Mouse (Mus musculus) embryonic facial prominence, embryonic 11.5 days (tissue): ENCODE results near the gene Asic2. TPM values are rescaled to one million over a fixed set of nuclear protein-coding genes. Genes with fewer than 3 reads are reported as not detected.

Experiments
- ATAC-seq: fragments of 200-750 bp; cut with Nextera tagmentation; replicated peaks from 2 replicates; pipeline ENCODE4 v1.8.0; 2017; ENCODE audit warnings: low read depth; ENCODE audit not compliant: insufficient number of reproducible peaks, low FRiP score, low TSS enrichment
- DNase-seq: peaks from one replicate; pipeline ENCODE4 v3.0.0-alpha.2; 2015; ENCODE audit warnings: low spot score
- H3K27ac ChIP-seq: fragments of 300-500 bp; sonication (generic); replicated peaks from 2 replicates; pipeline ENCODE4 v1.5.1; 2014; ENCODE audit warnings: mild to moderate bottlenecking, low read depth, low read length, control low read depth
- H3K27me3 ChIP-seq: fragments of 300-500 bp; sonication (generic); 2 replicates; pipeline ENCODE4 v1.6.1; 2014; ENCODE audit warnings: mild to moderate bottlenecking, low read length, moderate library complexity, mixed read lengths; ENCODE audit not compliant: control insufficient read depth, insufficient read depth
- H3K36me3 ChIP-seq: fragments of 300-500 bp; sonication (generic); replicated peaks from 2 replicates; pipeline ENCODE4 v1.6.1; 2014; ENCODE audit warnings: low read depth, mild to moderate bottlenecking, low read length, moderate library complexity, mixed read lengths; ENCODE audit not compliant: control insufficient read depth, insufficient read depth
- H3K4me1 ChIP-seq: fragments of 300-500 bp; sonication (generic); 2 replicates; pipeline ENCODE4 v1.6.1; 2014; ENCODE audit warnings: low read length, mixed read lengths; ENCODE audit not compliant: control insufficient read depth, insufficient read depth
- H3K4me2 ChIP-seq: fragments of 300-500 bp; sonication (generic); 2 replicates; pipeline ENCODE4 v1.6.1; 2014; ENCODE audit warnings: low read depth, mild to moderate bottlenecking, control low read depth, low read length, moderate library complexity
- H3K4me3 ChIP-seq: fragments of 300-500 bp; sonication (generic); 2 replicates; pipeline ENCODE4 v1.5.1; 2014; ENCODE audit warnings: low read depth, low read length, control low read depth
- H3K9ac ChIP-seq: fragments of 300-500 bp; sonication (generic); replicated peaks from 2 replicates; pipeline ENCODE4 v1.6.1; 2014; ENCODE audit warnings: mild to moderate bottlenecking, control low read depth, low read length
- H3K9me3 ChIP-seq: fragments of 300-500 bp; sonication (generic); replicated peaks from 2 replicates; pipeline ENCODE4 v1.6.1; 2016; ENCODE audit warnings: mild to moderate bottlenecking, low read length, inconsistent platforms, mixed read lengths; ENCODE audit not compliant: control insufficient read depth
- WGBS: fragments of 180-500 bp; shearing (Covaris S2); extraction: QIAGEN DNeasy Blood & Tissue Kit; methylation state at CpG from one replicate; pipeline ENCODE4 v1.1.7; 2014; 5-methylcytosine and 5-hydroxymethylcytosine counted together
- polyA plus RNA-seq: library from polyadenylated mRNA; unstranded; fragments of >200 nt; fragmentation: Nextera tagmentation; extraction: Ambion mirVana; gene quantifications from 2 replicates; pipeline ENCODE4 v1.2.1, GENCODE M21; 2014

Gene Asic2
- polyA plus RNA-seq, 1 experiment from 2014 or later, result 0.46 TPM

DNA sequence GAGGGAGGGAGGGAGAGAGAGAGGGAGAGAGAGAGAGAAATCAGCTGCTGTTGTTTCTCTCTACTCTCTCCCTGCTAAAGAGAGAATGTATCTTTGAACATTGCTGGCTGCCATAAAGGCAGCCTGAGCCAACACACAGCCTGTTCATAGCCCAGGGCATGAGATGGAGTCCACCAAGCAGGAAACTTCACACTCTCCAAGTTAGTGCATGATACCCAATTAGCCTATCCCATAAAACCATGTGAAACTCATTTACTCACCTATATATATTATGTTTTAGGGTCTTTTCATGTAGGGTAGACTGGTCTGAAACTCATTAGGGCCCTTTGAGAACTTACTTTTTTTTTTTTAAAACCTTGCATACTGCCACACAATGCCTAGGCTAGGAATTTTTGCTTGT, 582.7 kb downstream of the Asic2 start:
- Histone ChIP-seq H3K4me1 (no peaks in the 10 kb centered on the region), H3K9me3 (no peaks in the 10 kb centered on the region), H3K27me3 (no peaks in the 10 kb centered on the region), H3K27ac (no peak overlapping the region), H3K4me3 (no peak overlapping the region), H3K4me2 (no peak overlapping the region), H3K9ac (no peak overlapping the region), H3K36me3 (no peaks in the 10 kb centered on the region)
- DNase-seq (no peak), ATAC-seq (no peak)

DNA sequence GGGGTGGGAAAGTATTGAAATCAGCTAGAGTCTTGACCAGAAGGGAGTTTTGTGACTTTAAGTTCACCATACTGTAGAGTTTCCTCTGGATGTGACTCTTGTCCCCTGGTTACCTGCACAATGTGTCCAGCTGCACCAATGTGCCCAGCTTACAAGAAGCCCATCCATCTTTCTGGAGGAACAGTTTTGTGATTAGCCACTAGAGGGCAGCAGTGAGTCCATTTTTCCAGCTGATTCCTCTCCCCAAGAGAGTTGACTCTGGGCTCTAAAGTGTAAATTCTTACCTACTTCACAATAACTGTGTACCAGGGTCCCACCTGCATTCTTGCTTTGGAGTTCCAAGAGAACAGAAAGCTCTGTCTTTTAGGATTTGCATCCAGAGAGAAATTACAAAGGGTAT, 593.4 kb downstream of the Asic2 start:
- no peak overlapping the region for H3K27ac ChIP-seq
- no peaks in the 10 kb centered on the region for H3K27me3 ChIP-seq
- no peak overlapping the region for H3K9ac ChIP-seq
- DNase-seq (peak; percentile 79), ATAC-seq (no peak)
- no peak overlapping the region for H3K4me2 ChIP-seq
- no peaks in the 10 kb centered on the region for H3K9me3 ChIP-seq
- no peaks in the 10 kb centered on the region for H3K36me3 ChIP-seq
- no peaks in the 10 kb centered on the region; the same call in 1 of the 2 replicates for H3K4me1 ChIP-seq
- H3K4me3 ChIP-seq, result no peak overlapping the region

DNA sequence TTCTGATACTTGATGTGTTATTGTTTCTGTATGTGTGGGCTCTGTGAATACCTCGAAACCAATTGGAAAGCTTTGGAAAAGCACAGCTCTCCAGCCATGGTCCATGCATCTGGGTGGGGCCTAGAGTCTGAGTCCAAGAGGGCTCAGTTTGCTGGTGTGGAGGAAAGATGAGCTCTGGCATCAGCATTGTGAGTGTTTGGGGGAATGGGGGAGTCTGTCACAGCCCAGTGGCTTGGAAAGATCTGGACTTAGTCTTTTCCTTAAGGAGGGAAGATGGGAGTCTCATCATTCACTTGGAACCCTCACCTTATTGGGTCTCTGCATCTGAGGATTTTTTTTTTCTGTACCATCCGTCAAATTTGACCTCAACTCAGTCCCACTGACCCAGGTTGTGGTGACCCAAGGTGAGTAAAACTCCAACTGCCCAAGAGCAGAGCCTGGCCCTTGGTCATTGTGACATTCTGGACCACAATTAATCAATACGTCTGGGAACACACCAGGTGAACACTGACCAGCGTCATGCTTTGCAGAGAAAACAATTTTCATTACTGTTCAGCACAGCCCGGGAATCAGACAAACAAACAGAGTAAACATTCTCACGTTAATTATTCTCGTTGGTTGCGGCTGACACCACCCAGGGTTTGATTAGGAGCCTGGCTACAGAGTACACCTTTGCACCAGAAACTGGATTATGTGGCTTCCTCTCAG, 594.1 kb downstream of the Asic2 start:
- no peaks in the 10 kb centered on the region for H3K9me3 ChIP-seq
- no peak overlapping the region for H3K4me2 ChIP-seq
- H3K9ac ChIP-seq, result no peak overlapping the region
- H3K27me3 ChIP-seq, result no peaks in the 10 kb centered on the region
- no peak overlapping the region for H3K27ac ChIP-seq
- DNase-seq (no peak), ATAC-seq (no peak)
- 82% methylated on average over 8 of the region's 8 CpGs for WGBS
- H3K36me3 ChIP-seq, result no peaks in the 10 kb centered on the region
- H3K4me1 ChIP-seq, result no peaks in the 10 kb centered on the region; the same call in 1 of the 2 replicates
- no peak overlapping the region for H3K4me3 ChIP-seq

DNA sequence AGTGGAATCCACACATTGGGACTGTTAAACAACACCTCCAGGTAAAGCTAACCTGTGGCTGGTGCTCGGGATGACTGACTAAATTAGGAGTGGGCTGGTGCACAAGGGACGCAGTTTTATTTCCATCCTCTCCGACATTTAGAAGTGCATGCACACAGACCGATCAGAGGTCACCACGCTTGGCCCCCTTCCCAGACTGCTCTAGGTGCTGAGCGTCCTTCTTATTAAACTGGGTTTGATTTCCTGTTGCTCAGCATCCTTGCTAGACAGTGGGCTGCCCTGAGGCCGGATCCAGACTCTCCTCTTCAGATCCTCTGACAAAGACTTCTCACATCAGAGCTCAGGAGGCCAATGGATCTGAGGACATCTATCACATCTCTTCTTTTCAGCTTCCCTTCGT, 596.7 kb downstream of the Asic2 start:
- H3K27ac ChIP-seq, result no peak overlapping the region
- no peak overlapping the region for H3K9ac ChIP-seq
- H3K4me1 ChIP-seq, result no peaks in the 10 kb centered on the region; the same call in 1 of the 2 replicates
- no peaks in the 10 kb centered on the region for H3K36me3 ChIP-seq
- H3K4me3 ChIP-seq, result no peak overlapping the region
- DNase-seq (no peak), ATAC-seq (no peak)
- no peaks in the 10 kb centered on the region for H3K27me3 ChIP-seq
- WGBS, result 35% methylated on average over 8 of the region's 8 CpGs
- H3K4me2 ChIP-seq, result no peak overlapping the region
- no peaks in the 10 kb centered on the region for H3K9me3 ChIP-seq

DNA sequence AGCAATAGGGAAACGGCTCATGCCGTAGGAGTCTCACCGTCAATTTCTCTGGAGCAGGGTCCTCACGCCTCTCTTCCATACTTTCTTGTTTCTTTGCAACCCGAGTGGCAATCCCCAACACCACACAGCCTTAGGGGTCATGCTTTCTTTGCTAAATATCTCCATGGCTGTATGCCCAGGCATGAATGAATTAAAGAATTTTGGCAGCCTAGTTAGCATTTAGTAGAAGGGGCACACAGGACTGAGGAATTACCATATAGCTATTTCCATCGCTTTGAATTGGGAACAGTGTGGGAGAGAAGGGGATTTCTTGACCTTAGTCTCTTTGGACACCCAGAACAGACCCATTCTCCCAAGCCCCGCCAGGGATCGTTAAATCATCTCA, 597.8 kb downstream of the Asic2 start:
- DNase-seq, result no peak
- no peak overlapping the region for H3K27ac ChIP-seq

DNA sequence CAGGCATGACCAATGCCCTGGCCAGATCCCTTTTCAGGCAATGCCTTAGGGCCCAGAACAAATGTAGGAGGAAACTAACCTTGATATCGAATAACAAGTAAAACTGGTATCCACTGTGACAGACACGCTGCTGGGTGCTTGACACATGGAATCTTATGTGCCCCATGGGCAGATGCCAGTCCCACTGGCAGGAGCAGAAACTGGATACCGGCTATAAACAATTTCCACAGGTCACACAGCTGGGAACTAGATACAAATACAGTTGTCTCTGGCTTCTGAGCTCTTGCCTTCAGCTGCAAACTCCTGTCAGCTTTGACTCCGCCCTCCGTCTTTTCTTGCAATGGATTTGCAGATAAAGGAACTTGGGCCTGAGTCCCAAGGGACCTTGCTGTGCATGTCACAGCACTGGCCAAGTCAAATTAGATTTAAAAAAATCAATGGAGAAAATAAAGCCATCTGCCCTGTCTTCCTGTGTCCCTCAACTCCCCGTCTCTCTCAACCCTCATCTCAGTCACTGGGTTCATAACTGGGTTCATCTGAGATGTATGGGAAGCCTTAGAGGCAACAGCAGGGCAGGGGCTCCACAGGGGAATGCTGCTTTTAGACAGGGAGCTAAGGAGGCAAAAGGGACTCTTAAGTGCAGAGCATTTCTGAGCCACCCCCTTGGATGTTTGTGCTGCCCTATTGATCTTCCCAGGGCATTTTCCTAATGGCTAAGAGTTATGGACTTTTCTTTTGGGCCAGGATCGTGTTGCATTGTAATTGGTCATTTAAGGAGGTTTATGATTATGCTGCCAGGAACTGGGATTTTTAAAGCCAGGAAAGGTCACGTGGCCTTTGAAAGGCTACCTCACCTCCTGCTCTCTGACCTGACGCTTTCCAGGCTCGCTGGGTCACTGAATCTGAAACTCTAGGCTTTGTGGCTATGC, 598.5 kb downstream of the Asic2 start:
- Histone ChIP-seq H3K4me1 (no peaks in the 10 kb centered on the region; the same call in 1 of the 2 replicates), H3K9ac (no peak overlapping the region), H3K27me3 (no peaks in the 10 kb centered on the region), H3K4me3 (no peak overlapping the region), H3K36me3 (no peaks in the 10 kb centered on the region), H3K27ac (no peak overlapping the region), H3K9me3 (no peaks in the 10 kb centered on the region), H3K4me2 (no peak overlapping the region)
- ATAC-seq, result no peak; the same call in 1 of the 2 replicates
- 24% methylated on average over 10 of the region's 10 CpGs for WGBS
- DNase-seq, result peak; percentile 30

More for the DNA sequence above, 597.8 kb downstream of the Asic2 start:
- H3K36me3 ChIP-seq, result no peaks in the 10 kb centered on the region
- H3K4me2 ChIP-seq, result no peak overlapping the region
- H3K27me3 ChIP-seq, result no peaks in the 10 kb centered on the region
- H3K9ac ChIP-seq, result no peak overlapping the region
- no peak overlapping the region for H3K4me3 ChIP-seq
- WGBS, result 38% methylated on average over 8 of the region's 8 CpGs
- no peak for ATAC-seq
- no peaks in the 10 kb centered on the region for H3K9me3 ChIP-seq
- H3K4me1 ChIP-seq, result no peaks in the 10 kb centered on the region; the same call in 1 of the 2 replicates

DNA sequence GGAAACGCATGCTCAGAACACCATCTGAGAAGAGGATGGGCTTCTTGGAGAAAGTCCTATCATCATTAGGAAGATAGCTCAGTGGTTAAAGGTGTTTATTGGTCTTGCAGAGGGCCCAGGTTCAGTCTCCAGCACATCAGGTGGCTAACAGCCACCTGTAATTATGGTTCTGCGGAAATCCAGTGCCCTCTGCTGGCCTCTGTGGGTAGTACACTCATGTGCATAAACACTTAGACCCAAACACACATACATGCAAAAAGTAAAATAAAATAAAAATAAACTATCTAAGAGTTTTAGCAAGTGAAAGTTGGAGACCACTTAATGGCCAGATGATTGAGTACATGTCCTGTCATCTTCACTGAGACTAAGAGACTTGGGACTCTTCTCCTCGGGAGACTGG, 603.8 kb downstream of the Asic2 start:
- DNase-seq (no peak), ATAC-seq (no peak)
- H3K27ac ChIP-seq, result no peak overlapping the region
- H3K9ac ChIP-seq, result no peak overlapping the region
- H3K4me2 ChIP-seq, result no peak overlapping the region
- H3K4me1 ChIP-seq, result no peaks in the 10 kb centered on the region
- H3K36me3 ChIP-seq, result no peaks in the 10 kb centered on the region
- no peaks in the 10 kb centered on the region for H3K9me3 ChIP-seq
- H3K4me3 ChIP-seq, result no peak overlapping the region
- H3K27me3 ChIP-seq, result no peaks in the 10 kb centered on the region
- WGBS, result 93% methylated on average over 3 of the region's 3 CpGs

DNA sequence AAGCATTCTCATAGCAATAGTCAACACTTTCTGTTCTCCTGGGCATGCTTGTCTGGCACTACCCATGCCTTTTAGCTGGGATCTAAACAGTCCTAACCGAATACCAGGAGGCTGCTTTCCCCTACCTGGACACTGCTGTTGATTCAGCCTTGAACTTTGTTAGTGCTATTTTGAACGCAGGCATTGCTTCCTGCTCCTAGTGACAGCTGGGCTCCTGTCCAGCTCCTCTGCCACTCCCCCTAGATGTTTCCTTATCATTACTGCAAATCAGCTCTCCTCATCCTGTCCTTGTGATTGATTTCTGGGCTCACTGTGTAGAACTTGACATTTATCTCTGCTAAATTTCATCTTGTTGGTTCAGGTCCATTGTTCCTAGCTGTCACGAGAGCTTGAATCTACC, 605.8 kb downstream of the Asic2 start:
- no peak for ATAC-seq
- WGBS, result 59% methylated on average over 3 of the region's 3 CpGs
- Histone ChIP-seq H3K4me1 (no peaks in the 10 kb centered on the region), H3K27ac (no peak overlapping the region), H3K36me3 (no peaks in the 10 kb centered on the region), H3K9ac (no peak overlapping the region), H3K4me2 (no peak overlapping the region), H3K9me3 (no peaks in the 10 kb centered on the region), H3K27me3 (no peaks in the 10 kb centered on the region), H3K4me3 (no peak overlapping the region)
- no peak for DNase-seq
